Mouse (Mus musculus) liver, adult 2 months (tissue): ENCODE measurements at regions not wholly inside any gene's neighbourhood (a gene's known extent, or its start where the extent isn't known, plus 50 kb on each side); places are given as distances from the start of the nearest gene placed in this dataset.

Source experiments
- DNase-seq: peaks from one replicate; pipeline ENCODE4 v3.0.0-alpha.2; 2011; ENCODE audit warnings: low read depth, low spot score; ENCODE audit errors: extremely low read depth
- H3K27ac ChIP-seq: fragments of 200-500 bp; replicated peaks from 2 replicates; pipeline ENCODE4 v1.5.1; 2012; ENCODE audit warnings: low read depth, mild to moderate bottlenecking, control low read depth, inconsistent platforms, low read length; ENCODE audit not compliant: insufficient read depth
- H3K27me3 ChIP-seq: fragments of 200-500 bp; 2 replicates; pipeline ENCODE4 v1.6.1; 2012; ENCODE audit warnings: mild to moderate bottlenecking, moderate library complexity, low read length, inconsistent platforms; ENCODE audit not compliant: control insufficient read depth, insufficient read depth
- H3K36me3 ChIP-seq: fragments of 200-500 bp; 2 replicates; pipeline ENCODE4 v1.6.1; 2012; ENCODE audit warnings: low read length, inconsistent platforms; ENCODE audit not compliant: control insufficient read depth, insufficient read depth
- H3K4me1 ChIP-seq: fragments of 200-500 bp; 2 replicates; pipeline ENCODE4 v1.6.1; 2011; ENCODE audit warnings: low read length; ENCODE audit not compliant: control insufficient read depth, insufficient read depth
- H3K4me3 ChIP-seq: fragments of 200-500 bp; 2 replicates; pipeline ENCODE4 v1.5.1; 2011; ENCODE audit warnings: low read depth, mild to moderate bottlenecking, control low read depth, low read length, moderate library complexity; ENCODE audit not compliant: insufficient read depth
- H3K79me2 ChIP-seq: fragments of 200-500 bp; 2 replicates; pipeline ENCODE4 v1.6.1; 2012; ENCODE audit warnings: inconsistent platforms, mild to moderate bottlenecking, low read length, moderate library complexity; ENCODE audit not compliant: control insufficient read depth, insufficient read depth
- H3K9ac ChIP-seq: fragments of 200-500 bp; 2 replicates; pipeline ENCODE4 v1.6.1; 2012; ENCODE audit warnings: low read depth, mild to moderate bottlenecking, control low read depth, inconsistent platforms, low read length
- CTCF ChIP-seq: fragments of 200-500 bp; IDR thresholded peaks from 2 replicates; pipeline ENCODE4 v1.5.1; 2011; ENCODE audit warnings: low read depth, low read length, control low read depth
- POLR2A ChIP-seq: fragments of 200-500 bp; IDR thresholded peaks from 2 replicates; pipeline ENCODE4 v1.6.1; 2011; ENCODE audit warnings: low read length, control low read depth; ENCODE audit not compliant: insufficient read depth; ENCODE audit errors: extremely low read depth
- WGBS: fragments of 180-500 bp; shearing (Covaris S2); methylation state at CpG from one replicate; pipeline ENCODE4 v1.1.7; 2018; 5-methylcytosine and 5-hydroxymethylcytosine counted together

DNA sequence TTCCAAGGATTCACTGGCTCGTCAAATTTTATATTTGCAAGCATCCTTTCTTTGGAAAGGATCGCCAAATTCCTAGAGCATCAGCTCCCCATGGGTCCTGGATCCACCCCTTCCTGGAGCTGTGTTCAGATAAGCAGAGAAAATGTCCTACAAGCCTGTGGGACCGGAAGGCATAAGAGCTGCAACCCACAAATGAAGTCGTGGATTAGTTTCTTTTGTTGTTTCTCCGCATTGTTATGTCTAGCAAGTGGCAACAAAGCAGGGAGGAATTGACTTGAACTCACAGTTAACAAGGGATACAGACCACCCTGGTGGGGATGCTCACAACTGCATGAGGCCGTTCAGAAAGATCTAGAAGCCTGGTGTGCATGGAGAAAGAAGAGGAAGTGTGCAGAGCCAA lies 406.4 kb downstream of the Med13l start:
- Histone ChIP-seq H3K4me3 (no peak overlapping the region), H3K79me2 (no peaks in the 10 kb centered on the region), H3K4me1 (no peaks in the 10 kb centered on the region), H3K9ac (no peak overlapping the region), H3K36me3 (no peaks in the 10 kb centered on the region), H3K27ac (no peak overlapping the region), H3K27me3 (no peaks in the 10 kb centered on the region)
- DNase-seq = no peak
- 71% methylated on average over 6 of the region's 6 CpGs for WGBS
- TF ChIP-seq CTCF = no peak
- TF ChIP-seq POLR2A = no peak

DNA sequence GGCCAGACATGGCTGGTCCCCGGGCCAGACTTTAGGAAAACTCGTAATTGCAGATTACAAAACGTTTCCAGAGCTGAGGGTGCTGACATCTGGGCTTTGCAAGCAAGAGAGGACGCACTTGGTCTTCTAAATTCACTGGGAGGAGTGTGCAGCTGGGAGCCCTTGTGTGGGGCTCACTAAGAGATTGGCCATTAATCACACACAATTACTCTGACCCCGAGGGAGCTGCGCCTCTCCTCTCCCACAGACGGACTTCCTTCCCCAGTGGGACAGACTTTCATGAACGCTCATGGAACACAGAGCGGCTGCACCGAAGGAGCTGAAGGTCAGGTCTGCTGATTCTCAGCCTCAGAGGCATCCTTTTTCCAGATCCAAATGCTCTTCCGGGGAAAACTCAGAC lies 407.2 kb downstream of the Med13l start:
- Histone ChIP-seq H3K4me3 (no peak overlapping the region), H3K9ac (no peak overlapping the region), H3K79me2 (no peaks in the 10 kb centered on the region), H3K27ac (no peak overlapping the region), H3K36me3 (no peaks in the 10 kb centered on the region), H3K4me1 (no peaks in the 10 kb centered on the region), H3K27me3 (no peaks in the 10 kb centered on the region)
- 74% methylated on average over 11 of the region's 11 CpGs for WGBS
- TF ChIP-seq POLR2A (no peak), CTCF (no peak)
- DNase-seq = no peak

DNA sequence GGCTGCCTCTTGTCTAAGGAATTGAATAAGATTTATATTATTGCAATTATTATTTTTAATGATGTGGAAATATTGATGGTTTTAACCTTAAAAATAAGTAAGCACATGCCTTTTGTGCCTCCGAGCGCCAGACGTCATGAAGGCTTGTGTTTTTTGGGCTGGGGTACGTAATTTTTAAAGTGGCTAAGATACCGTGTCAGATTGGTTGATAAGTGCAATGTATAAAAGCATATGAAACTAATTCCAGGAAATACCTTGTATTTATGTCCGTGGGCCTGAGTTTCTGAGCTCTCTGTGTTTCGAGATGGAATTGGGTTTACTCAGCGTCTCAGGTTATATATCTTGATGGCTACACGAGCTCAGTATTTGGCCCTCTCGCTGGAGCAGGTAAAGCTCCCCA lies 414.7 kb downstream of the Med13l start:
- H3K79me2 ChIP-seq = no peaks in the 10 kb centered on the region
- TF ChIP-seq CTCF (no peak), POLR2A (no peak)
- no peak overlapping the region for H3K27ac ChIP-seq
- no peaks in the 10 kb centered on the region for H3K27me3 ChIP-seq
- 84% methylated on average over 10 of the region's 10 CpGs for WGBS
- no peaks in the 10 kb centered on the region for H3K4me1 ChIP-seq
- DNase-seq = no peak
- no peak overlapping the region for H3K4me3 ChIP-seq
- no peak overlapping the region for H3K9ac ChIP-seq
- no peaks in the 10 kb centered on the region for H3K36me3 ChIP-seq

DNA sequence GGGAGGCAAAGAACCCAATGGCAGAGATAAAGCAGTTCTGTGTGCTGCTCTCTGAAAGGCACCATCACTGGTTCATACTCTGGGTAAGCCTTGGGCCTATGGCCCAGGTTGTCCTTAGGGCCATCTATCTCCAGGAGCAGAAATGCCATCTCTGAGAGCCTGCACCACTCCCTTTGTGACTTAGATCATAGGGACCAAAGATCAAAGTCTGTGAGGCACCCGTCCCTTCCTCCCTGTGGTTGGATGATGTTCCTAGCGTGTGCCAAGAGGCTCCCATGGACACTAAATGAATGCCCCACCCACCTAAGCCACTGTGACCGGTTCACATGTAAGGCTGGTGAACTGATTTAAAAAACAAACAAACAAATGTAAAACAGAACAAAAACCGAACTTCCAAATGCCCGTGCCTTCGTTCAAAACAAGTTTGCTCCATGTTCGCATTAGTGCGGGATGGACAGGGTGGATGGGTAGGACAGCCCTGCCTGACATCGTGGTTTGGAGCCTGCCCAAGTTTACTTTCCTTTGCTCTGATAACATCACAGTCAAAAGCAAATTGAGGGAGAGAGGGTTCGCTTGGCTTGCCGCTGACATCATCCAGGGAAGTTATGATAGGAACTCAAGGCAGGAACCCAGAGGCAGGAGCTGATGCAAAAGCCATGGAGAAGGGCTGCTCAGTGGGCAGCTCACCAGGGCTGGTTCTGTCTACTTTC lies 418.6 kb downstream of the Med13l start:
- Histone ChIP-seq H3K27ac (no peak overlapping the region), H3K9ac (no peak overlapping the region), H3K79me2 (no peaks in the 10 kb centered on the region), H3K36me3 (no peaks in the 10 kb centered on the region), H3K4me3 (no peak overlapping the region), H3K4me1 (no peaks in the 10 kb centered on the region), H3K27me3 (no peaks in the 10 kb centered on the region)
- 36% methylated on average over 11 of the region's 11 CpGs for WGBS
- TF ChIP-seq CTCF (no peak), POLR2A (no peak)
- peak; percentile 8 for DNase-seq

DNA sequence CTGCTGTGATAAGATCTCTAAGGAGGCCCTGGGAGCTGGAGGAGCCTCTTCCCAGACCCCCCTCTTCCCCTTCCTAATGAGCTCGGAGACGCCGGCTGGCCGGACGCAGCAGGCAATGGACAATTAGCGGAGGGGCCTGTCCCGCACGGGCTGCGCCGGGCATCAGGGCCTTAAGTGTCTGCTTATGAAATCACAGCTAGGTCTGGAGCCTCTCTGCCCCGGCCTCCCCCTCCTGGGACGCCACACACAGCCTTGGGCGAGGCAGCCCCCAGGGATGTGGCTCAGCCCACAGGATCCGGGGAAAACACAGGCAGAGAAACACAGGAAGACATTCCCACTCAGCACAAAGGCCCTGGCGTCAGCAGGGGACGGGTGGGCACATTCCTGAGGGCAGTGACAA lies 420.6 kb downstream of the Med13l start:
- DNase-seq = no peak
- no peak overlapping the region for H3K4me3 ChIP-seq
- 66% methylated on average over 16 of the region's 16 CpGs for WGBS
- no peaks in the 10 kb centered on the region for H3K36me3 ChIP-seq
- H3K79me2 ChIP-seq = no peaks in the 10 kb centered on the region
- H3K9ac ChIP-seq = no peak overlapping the region
- TF ChIP-seq CTCF (no peak), POLR2A (no peak)
- H3K27ac ChIP-seq = no peak overlapping the region
- no peaks in the 10 kb centered on the region for H3K4me1 ChIP-seq
- H3K27me3 ChIP-seq = no peaks in the 10 kb centered on the region

DNA sequence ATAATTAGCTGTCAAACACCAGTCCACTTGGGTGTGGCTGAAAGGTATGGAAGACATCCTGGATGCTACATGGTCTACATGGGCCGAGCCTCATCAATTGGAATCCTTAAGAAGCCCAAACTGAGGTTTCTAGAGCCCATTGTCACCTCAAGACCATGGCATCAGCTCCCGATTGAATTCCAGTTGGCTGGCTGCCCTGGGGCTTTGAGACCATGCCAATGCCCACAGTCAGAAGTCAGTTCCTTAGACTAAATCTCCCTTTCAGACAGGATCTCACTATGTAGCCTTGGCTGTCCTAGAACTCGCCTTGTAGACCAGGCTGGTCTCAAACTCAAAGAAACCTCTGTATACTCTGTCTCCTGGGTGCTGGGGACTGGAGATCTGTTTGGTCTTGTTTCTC lies 423.8 kb downstream of the Med13l start:
- Histone ChIP-seq H3K9ac (no peak overlapping the region), H3K36me3 (no peaks in the 10 kb centered on the region), H3K27me3 (no peaks in the 10 kb centered on the region), H3K79me2 (no peaks in the 10 kb centered on the region), H3K27ac (no peak overlapping the region), H3K4me1 (no peaks in the 10 kb centered on the region), H3K4me3 (no peak overlapping the region)
- WGBS = 64% methylated on average over 3 of the region's 3 CpGs
- TF ChIP-seq CTCF (no peak), POLR2A (no peak)
- no peak for DNase-seq
